Mouse (Mus musculus): ENCODE results near the gene Oxsm.

The Oxsm gene

DNA sequence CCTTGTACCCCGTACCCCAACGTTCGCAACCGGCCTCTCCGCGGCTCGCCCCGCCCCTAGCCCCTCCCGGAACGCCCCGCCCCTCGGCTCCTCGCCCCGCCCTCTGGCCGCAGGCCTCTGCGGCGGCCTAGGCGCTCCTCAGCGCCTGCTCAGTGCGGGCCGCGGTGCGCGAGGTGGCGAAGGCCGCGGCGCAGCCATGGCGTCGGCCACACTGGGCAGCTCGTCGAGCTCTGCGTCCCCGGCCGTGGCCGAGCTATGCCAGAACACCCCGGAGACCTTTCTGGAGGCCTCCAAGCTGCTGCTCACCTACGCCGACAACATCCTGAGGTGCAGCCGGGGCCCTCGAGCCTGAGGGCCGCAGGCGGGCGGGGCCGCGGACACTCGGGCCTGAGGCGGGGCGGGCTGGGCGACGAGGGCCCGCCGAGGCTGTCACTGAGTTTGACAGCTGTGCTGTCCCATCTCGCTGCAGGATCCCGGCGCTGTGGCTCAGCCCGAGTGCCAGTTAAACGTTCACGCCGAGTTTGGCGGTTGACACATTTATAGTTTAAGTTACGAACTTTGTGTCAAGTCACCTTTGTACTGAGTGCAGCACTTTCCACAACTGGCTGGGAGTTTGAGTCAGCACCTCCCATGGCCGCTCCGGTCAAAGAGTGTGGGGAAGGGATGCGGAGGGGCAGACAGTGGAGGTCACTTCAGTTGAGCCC lies at the start of gene Oxsm, which contains the start of gene Ngly1:
Gene Oxsm (minus strand): TSS at position 638 of the 704 bp plus-strand sequence.
Gene Ngly1 (plus strand): TSS at position 110 of the 704 bp plus-strand sequence.
- peak; percentile 83 for DNase-seq

DNA sequence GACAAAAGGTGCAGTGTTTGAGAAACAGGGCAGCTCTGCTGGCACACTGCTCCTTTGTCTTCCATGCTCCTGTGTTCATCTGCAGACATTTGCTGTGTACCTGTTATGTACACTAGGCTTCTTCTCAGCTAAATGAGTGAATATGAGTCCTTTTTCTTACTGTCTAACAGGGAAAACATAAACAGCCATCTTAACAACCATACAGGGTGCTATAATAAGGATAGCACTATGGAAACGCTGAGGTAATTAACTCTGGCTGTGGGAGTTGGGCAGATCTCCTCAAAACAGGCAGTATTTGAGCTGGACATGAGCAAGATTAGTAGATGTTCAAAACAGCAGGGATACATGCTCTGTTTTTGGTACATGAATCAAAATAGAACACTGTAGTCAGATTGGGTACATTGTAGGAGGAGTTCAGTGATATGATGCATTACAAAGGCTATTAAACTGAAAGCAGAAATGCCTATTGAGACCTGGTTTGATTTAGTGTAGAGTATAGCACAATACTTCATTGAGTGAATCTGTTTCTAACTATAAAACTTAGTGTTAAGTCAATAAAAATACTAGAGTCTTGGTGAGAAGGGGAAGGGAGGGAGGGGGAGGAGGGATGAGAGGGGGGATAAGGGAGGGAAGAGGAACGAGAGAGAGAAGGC lies 47.3 kb upstream of the Oxsm start:
- no peak for DNase-seq

DNA sequence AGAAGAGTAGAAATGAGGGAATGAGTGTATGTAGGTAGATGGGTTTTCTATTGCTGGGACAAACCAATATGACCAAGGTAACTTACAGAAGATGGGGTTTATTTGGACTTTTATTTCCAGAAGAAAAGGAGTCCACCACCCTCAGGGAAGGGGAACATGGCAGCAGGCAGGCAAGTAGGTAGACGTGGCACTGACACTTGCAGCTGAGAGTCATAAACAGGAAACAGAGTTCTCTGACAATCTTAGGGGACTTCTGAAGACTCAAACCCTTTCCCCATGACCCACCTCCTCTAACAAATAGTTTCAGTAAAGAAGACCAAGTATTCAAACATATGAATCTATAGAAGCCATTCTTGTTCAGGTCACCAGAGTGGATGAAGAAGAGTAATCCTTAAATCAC lies 44.3 kb upstream of the Oxsm start:
- no peak for DNase-seq

DNA sequence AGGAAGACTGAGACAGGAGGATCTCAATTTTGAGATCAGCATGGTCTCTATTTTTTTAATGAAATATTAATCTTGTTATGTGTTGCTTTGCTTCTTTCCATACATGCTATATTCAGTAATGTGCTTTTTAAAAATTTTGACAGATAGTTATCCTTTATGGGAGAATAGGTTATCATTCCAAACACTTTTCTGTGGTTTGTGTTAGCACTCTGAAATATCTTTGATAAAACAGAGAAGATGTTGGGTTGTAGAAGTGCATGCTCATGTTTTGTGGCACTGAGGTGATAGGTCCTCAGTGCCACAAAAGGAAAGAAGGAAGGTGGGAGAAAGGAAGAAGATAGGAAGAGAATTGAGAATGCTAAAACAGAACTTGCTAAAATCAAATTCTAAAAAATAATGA lies 43.4 kb upstream of the Oxsm start:
- no peak for DNase-seq

DNA sequence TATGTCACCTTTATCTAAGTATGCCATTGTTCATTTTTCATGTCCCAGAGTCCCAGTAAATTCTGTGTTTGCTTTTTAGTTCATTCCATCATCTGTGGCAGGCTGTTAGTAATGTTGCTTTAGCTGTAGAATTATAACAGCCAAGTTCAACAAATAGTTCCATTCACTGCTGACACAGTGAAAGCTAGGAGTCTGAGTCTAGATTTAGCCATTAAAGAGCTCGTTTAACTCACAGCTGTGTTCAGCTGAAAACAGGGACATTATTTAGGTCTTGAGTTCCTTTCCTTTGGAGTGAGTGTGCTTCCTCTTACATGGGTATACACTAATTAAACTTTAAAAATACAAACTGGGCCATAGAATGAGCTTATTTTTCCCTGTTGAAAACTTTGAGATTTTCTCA lies 42.8 kb upstream of the Oxsm start:
- no peak for DNase-seq

DNA sequence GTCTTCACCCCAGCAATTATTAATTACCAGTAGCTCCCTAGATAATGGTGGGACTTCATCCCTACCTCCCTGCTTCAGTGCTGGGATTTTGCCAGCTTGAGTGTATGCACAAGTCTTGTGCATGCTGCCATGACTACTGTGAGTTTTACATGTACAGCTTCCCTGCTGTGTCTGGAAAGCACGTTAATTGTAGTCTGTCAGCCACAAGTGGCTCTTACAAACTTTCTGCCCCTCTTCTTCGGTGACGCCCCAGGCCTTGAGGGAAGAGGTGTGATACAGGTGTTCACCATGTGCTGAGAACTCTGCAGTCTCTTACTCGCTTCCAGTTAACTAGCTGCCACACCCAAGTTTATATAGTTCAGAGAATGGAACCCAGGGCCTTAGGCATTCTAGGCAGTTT lies 34.4 kb upstream of the Oxsm start:
- DNase-seq: no peak

DNA sequence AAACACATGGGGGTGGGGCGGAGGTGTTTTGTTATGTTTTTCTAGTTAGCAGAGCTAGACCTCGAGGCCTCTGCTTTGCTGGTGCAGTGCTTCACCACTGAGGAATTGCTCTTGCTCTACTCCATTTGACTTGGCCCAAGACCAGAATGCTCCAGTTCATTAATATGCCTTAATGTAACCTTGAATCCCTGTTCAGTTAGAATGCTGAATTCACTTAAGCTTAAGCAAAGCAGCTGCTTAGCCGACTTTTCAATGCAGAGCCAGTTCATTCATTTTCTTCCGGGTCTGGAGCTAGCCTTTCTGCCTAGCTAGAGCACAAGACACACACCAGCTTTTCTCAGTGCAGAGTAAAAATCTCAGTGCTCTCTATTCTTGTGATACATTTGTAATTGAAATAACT lies 29.6 kb upstream of the Oxsm start:
- DNase-seq: peak; percentile 21

DNA sequence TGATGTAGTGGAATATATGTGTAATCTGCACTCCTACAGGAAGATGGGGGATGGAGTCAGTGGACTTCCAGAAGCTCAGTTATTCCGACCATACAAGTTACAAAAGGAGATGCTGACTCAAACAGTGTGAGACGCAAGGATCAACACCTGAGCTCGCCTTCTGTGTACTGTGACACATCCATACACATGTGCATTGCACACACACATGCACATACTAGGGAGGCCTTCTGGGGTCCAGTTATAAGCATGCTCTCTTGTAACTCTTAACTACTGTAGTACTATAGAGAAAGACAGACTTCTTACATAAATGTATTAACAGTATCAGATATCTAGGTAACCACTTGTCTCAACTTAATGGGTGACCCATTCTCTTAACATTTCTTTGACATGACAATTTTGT lies 24.1 kb upstream of the Oxsm start:
- no peak for DNase-seq

DNA sequence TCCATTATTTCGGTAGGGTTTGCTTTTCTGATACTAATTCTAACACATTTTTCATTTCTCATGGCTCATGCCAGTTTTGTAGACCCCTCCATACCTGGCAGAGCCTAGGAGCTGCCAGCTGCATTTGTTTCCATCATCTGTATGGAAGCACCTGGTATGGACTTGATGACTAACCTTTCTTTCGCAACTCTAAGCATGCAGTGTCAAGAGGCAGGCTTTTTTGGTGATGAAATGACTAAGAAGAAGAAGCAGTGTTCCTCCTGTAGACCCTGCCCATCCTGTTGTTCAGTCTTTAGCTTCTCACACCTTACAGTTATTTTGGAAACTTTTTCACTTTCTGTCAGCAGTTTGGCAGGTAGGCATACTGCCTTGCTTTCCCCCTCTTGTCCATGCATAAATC lies 20.2 kb upstream of the Oxsm start:
- DNase-seq: no peak

DNA sequence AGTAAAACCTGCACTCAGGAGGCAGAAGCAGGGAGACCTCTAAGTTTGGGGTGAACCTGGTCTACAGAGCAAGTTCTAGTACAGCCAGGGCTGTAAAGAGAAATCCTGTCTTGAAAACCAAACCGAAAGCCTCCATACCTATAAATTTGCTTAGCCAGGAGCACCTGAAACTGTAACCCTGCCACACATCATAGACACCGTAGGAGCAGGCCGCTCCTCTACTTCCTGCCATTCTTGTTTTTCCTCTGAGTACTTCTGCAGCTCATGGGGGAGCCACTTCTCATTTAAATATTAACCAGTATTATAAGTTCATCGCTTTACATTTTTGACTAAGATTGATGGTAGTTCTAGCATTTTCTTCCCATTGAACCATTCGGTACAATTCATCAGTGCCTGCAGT lies 17.4 kb upstream of the Oxsm start:
- no peak for DNase-seq

DNA sequence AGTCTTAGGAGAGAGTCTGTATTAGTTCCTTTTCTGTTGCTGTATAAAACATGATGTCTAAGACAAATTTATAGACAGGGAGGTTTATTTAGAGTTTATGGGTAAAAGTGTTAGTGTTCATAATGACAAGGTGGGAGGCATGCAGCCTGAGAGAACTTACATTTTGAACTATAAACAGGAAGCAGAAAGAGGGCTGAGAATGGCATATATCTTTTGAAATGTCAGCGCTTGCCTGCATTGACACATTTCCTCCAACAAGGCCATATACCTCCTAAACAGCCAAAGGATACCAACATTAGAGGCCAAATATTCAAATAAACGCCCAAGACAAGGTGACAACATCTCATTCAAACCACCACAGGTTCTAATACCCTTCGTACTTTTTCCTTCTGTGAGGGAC lies 12.3 kb upstream of the Oxsm start:
- DNase-seq: no peak

DNA sequence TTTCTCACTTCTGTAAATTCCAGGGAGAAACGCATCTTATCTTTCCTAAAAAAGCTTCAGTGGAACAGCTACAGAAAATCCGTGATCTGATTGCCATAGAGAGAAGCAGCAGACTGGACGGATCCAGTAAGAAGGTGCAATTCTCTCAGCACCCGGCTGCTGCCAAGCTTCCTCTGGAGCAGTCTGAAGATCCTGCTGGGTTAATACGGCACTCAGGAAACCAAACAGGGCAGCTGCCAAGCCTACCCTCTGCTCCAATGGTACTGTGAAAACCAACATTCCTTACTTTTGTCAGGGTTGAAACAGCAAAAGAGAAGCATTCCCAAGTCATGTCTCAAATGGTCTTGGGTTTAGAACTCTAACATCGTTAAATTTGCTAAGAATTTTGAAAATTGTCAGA lies 10.9 kb upstream of the Oxsm start:
- DNase-seq: no peak

DNA sequence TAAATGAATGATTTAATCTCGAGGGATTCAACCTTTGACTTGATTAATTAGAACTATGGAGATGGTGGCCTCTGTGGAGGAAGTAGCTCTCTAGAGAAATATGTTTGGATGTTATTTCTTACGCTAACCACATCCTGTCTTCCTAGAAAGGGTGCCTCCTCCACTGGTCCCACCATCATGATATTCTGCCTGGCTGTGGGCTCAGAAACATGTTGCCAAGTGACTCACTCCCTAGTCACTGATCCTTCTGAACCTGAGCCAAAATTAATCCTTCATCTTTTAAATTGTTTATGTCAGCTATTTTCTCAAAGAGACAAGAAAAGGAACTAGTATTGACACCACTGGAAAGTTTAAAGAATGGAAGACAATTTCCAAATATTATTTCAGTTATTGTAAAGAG lies 6.6 kb upstream of the Oxsm start:
- DNase-seq: no peak

DNA sequence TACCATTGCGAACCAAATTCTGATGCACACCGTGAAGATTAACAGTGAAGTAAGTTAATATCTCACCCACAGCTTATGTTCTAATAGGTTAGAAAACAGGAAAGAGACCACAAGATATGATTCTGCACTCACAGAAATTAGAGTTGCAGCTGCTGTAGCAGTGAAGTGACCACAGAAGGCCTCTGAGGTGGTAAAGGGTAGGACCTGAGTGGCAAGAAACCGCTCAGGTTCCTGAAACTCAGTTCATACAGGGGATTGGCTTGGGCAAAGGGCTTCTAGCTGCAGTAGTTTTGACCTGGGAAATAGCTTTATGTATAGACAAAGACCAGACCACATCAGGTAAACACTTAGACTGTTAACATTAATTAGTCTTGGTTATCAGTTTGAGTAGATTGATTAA lies 6.1 kb upstream of the Oxsm start:
- DNase-seq: no peak

DNA sequence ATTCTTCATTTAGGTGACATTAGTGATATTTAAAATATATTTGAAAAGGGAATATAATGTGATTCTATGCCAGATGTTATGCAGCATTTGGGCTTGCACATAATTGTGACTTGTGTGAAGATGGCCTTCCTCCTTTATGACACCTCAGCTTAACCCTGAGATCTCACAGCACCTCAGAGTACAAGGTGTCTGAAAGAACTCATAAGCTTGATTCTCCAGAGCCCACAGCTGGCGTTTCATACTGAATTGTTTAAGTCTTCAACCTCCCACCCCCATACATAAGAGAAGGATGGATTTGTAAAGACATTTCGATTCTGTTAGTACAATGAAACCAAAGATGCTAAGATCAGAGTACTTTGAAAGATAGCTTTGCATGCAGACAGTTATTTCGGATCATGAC lies 491 bp upstream of the Oxsm start:
- DNase-seq: no peak

DNA sequence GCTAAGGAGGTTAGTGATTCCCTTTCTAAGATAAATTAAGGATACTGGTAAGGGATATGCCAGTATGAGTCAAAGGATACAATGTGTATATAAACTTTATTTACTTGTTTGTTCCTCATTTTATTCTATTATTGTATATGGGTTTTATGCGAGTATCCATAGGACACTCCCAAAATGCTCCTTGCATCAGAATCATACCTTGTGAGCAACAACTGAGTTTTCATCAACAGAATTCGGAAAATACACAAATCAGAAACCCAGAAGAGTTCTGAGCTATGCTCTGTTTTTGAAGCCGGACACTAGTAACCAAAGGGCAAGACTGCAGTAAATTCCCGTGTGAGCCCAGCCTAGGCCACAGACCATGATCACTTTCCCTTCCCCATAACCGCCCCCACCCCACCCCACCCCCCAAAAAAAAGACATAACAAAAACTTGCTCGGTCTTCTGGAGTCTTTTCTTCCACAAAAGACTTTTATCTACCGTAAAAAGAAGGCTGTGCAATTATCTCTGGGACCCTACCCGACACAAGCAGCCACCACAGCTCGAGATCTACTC lies 928 bp downstream of the Oxsm start:
- DNase-seq: no peak

DNA sequence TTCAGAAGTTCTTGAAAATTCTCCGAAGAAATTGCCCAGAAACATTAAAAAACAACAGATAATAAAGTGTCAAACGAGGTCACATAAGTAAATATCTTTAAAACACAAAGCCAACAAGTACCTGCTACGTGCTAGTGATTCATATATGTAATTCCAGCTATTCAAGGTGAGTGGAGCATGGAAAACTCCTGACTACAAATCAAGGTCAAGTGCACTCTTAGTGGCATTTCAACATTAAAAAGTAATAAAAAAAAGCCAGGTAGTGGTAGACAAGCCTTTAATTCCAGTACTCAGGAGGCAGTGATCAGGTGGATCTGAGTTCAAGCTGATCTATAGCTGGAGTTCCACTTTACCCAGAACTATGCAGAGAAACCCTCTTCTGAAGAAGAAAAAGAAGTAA lies 1.5 kb downstream of the Oxsm start:
- DNase-seq: no peak

DNA sequence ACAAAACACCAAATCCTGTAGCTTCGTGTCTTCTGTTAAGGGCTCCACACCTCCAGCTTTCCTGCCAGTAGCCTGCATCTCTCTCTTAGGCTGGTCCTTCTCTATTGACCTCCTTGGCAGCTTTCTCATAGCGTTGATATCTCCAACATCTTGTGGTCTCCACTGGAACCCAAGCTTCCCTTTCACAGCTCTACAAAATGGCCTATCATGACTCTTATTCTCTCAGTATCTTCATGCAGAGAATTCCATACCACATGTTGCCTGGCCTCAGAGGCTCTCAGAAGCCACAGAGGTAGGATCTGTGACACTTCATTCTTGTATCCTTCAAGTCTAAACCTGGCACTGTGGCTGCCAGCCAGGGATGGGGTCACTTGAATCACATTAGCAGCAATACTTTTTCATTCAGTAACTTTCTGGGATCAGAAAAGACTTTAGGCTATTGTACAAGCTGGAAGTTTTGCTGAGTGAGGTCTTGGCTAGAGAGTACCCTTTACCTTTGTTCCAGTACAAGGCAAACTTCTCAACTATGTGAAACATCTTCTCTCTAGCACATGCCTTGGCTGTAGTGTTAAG lies 3.2 kb downstream of the Oxsm start:
- DNase-seq: peak; percentile 35

DNA sequence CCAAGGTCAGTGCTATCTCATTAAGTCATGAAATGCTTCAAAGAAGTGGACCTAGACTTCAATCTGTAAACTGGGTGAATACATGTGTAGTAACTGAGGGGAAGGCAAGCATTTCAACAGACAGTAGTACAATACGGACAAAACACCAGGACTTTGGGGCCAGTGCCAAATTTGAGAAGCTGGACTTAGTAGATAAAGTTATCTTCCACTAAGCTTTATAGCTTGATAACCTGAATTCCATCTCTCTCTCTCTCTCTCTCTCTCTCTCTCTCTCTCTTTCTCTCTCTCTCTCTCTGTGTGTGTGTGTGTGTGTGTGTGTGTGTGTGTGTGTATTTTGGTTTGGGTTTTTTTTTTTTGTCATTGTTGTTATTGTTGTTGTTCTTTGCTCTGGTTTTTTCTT lies 4.5 kb downstream of the Oxsm start:
- no peak for DNase-seq

DNA sequence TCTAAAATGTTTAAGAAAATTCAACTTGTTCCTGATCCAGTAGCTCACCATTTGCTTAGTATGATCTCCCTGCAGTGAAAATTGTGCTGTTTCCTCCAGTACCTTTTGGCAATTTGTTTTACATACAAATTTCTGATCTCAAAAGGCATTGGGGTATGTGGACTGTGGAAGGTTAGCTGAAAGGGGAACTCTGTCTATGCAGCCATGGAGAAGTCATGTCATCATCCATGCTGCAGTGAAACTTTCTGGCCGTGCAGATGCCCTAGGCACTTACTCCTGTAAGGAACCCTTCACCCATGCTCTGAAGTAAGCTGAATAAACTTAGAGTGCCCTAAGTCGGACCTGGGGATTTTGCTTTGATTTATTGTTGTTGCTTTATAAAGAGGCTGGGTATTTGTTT lies 5.2 kb downstream of the Oxsm start:
- no peak for DNase-seq

DNA sequence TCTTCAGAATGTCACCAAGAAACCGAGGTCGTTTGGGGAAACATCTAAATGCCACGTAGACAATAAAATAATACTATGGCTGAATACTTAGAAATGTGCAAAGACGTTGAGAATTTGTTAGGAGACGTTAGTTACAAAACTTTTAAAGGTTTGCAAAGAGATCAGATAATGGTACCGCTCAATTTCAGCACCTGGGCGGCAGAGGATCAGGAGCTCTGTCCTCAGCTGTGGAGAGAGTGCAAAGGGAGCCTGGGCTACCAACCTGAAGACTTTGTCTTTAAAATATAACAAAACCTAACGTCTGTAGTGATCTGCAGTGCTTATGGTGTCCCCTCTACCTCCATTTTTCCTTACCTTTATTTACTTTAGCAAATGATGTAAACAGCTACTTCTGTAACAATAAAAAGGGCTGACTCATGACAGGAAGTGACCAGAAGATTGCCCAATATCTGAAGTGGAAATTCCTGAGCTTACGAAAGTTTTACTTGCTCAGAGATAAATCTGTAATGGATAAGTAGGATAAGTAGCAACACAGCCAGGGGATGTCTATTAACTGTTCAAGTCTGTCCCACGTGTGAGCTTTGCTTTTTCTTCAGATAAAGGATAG lies 5.9 kb downstream of the Oxsm start:
- DNase-seq: no peak

DNA sequence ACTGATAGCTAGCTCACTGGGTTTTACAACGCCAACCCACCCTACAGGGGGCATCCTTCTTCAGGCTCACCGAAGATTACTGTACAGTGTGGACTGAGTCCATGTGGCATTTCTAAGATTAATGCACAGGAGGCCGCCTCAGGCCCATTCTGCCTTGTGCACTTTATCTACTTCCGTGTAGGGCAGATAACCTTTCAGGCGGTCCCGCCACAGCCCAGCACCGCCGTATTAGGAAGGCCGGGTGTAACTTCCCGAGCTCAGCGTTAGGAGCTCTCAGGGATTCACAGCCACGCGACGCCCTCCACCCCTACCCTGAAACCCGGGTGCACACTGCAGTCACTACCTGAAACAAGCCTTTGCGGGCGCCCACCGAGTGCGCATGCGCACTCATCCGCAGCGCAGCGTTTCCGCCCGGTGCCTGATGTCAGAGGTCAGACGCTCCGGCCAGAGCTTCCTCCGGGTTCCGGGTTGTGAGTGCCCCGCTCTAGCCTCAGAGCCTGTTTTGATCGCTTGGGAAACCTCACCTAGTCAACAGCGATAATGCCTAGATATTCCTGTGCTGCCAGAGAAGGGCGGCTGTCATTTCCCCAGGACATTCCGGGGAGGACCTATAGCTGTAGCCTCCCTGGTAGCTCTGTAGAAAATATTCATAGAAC lies 6.5 kb downstream of the Oxsm start:
- peak; percentile 89 for DNase-seq

DNA sequence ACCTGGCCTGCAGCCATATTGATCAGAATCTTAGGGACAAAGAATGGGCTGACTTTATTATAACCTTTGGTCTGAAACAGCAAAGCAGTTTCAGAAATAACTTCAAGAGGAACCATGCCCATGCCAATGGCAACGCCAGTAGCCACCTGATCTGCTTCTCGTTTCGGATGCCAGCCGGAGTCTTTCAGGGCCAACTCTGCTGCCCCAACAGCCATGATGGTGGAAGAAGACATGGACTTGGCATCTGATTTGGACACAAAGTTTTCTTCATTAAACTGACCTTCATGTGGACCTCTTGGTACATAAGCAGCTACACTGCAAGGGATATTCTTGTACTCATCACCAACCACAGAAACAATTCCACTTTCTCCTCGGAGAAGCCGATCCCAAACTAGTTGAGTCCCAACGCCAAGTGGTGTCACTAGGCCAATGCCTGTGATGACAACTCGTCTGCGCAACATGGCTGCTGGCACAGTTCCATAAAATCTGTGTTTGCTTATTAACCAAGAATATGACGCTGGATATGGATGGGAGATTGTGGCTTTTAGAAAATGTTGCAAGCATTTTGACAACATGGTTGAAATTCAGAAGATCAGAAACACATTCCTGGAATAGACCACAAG lies 7.3 kb downstream of the Oxsm start:
- no peak for DNase-seq

Data from kidney, adult 11 months (tissue).